Mouse (Mus musculus) heart, embryonic 15.5 days (tissue): ENCODE data around the gene Lima1. TPM values are rescaled to one million over a fixed set of nuclear protein-coding genes. Genes with fewer than 3 reads are reported as not detected.

Source experiments
- ATAC-seq: fragments of 200-750 bp; cut with Nextera tagmentation; replicated peaks from 2 replicates; pipeline ENCODE4 v1.8.0; 2017; ENCODE audit warnings: low read depth, moderate TSS enrichment; ENCODE audit not compliant: insufficient number of reproducible peaks, insufficient read depth, low FRiP score
- H3K27ac ChIP-seq: fragments of 300-500 bp; sonication (generic); 2 replicates; pipeline ENCODE4 v1.5.1; 2015; ENCODE audit warnings: mild to moderate bottlenecking, inconsistent platforms
- H3K27me3 ChIP-seq: fragments of 300-500 bp; sonication (generic); 2 replicates; pipeline ENCODE4 v1.6.1; 2015; ENCODE audit warnings: inconsistent platforms
- H3K36me3 ChIP-seq: fragments of 300-500 bp; sonication (generic); 2 replicates; pipeline ENCODE4 v1.6.1; 2015; ENCODE audit warnings: mild to moderate bottlenecking, inconsistent platforms
- H3K4me1 ChIP-seq: fragments of 300-500 bp; sonication (generic); replicated peaks from 2 replicates; pipeline ENCODE4 v1.6.1; 2015; ENCODE audit warnings: inconsistent platforms
- H3K4me2 ChIP-seq: fragments of 300-500 bp; sonication (generic); 2 replicates; pipeline ENCODE4 v1.6.1; 2015; ENCODE audit warnings: inconsistent platforms, mild to moderate bottlenecking, moderate library complexity
- H3K4me3 ChIP-seq: fragments of 300-500 bp; sonication (generic); 2 replicates; pipeline ENCODE4 v1.5.1; 2015; ENCODE audit warnings: mild to moderate bottlenecking, inconsistent platforms
- H3K9ac ChIP-seq: fragments of 300-500 bp; sonication (generic); 2 replicates; pipeline ENCODE4 v1.6.1; 2015; ENCODE audit warnings: mild to moderate bottlenecking, inconsistent platforms
- H3K9me3 ChIP-seq: fragments of 300-500 bp; sonication (generic); replicated peaks from 2 replicates; pipeline ENCODE4 v1.6.1; 2016; ENCODE audit warnings: inconsistent platforms
- WGBS: fragments of 180-500 bp; shearing (Covaris S2); methylation state at CpG from one replicate; pipeline ENCODE4 v1.1.7; 2015; ENCODE audit warnings: mixed read lengths; 5-methylcytosine and 5-hydroxymethylcytosine counted together
- polyA plus RNA-seq: library from polyadenylated mRNA; unstranded; fragments of >200 nt; fragmentation: Nextera tagmentation; extraction: Ambion mirVana; gene quantifications from 2 replicates; pipeline ENCODE4 v1.2.1, GENCODE M21; 2015

The Lima1 gene
- polyA plus RNA-seq, 1 experiment from 2014 or later = 17.9 TPM

- Histone ChIP-seq H3K27ac (peak overlapping the region; percentile 41), H3K4me1 (peaks cover 11% of the 10 kb centered on the region; the same call in 1 of the 2 replicates), H3K4me3 (no peak overlapping the region), H3K9me3 (no peaks in the 10 kb centered on the region), H3K36me3 (no peaks in the 10 kb centered on the region), H3K4me2 (peak overlapping the region; percentile 6; the same call in 1 of the 2 replicates), H3K9ac (no peak overlapping the region), H3K27me3 (no peaks in the 10 kb centered on the region)
- WGBS = 47% methylated on average over 15 of the region's 15 CpGs
- ATAC-seq = no peak
These were observed 8.6 kb downstream of the Lima1 start for GRCm38 (mm10) chr15:99866450-99867221.

GRCm38 (mm10) chr15:99865942-99866341 is 9.3 kb downstream of the Lima1 start:
- Histone ChIP-seq H3K27ac (peak overlapping the region; percentile 41), H3K4me2 (0 out of 2 replicates have a peak overlapping the region, but pooled peaks have one; percentile 6), H3K4me1 (peaks cover 11% of the 10 kb centered on the region; the same call in 1 of the 2 replicates), H3K27me3 (no peaks in the 10 kb centered on the region), H3K36me3 (no peaks in the 10 kb centered on the region), H3K9ac (no peak overlapping the region), H3K9me3 (no peaks in the 10 kb centered on the region), H3K4me3 (no peak overlapping the region)
- WGBS = 34% methylated on average over 5 of the region's 5 CpGs
- ATAC-seq = no peak

GRCm38 (mm10) chr15:99865494-99865941 is 9.7 kb downstream of the Lima1 start:
- WGBS = 85% methylated on average over 20 of the region's 20 CpGs
- Histone ChIP-seq H3K4me2 (no peak overlapping the region), H3K4me1 (peaks cover 11% of the 10 kb centered on the region; the same call in 1 of the 2 replicates), H3K9me3 (no peaks in the 10 kb centered on the region), H3K4me3 (no peak overlapping the region), H3K27ac (peak overlapping the region; percentile 41; the same call in 1 of the 2 replicates), H3K9ac (no peak overlapping the region), H3K27me3 (no peaks in the 10 kb centered on the region), H3K36me3 (no peaks in the 10 kb centered on the region)
- ATAC-seq = no peak

GRCm38 (mm10) chr15:99865046-99865445 is 10.2 kb downstream of the Lima1 start:
- no peak overlapping the region for H3K27ac ChIP-seq

GRCm38 (mm10) chr15:99863786-99864185 is 11.5 kb downstream of the Lima1 start:
- 91% methylated on average over 8 of the region's 8 CpGs for WGBS
- H3K4me2 ChIP-seq = no peak overlapping the region
- no peak overlapping the region for H3K27ac ChIP-seq
- H3K27me3 ChIP-seq = no peaks in the 10 kb centered on the region
- no peak overlapping the region for H3K9ac ChIP-seq
- H3K36me3 ChIP-seq = no peaks in the 10 kb centered on the region
- H3K4me1 ChIP-seq = peaks cover 11% of the 10 kb centered on the region; the same call in 1 of the 2 replicates
- no peak overlapping the region for H3K4me3 ChIP-seq
- ATAC-seq = no peak
- no peaks in the 10 kb centered on the region for H3K9me3 ChIP-seq

More at GRCm38 (mm10) chr15:99865046-99865445, 10.2 kb downstream of the Lima1 start:
- WGBS = 77% methylated on average over 7 of the region's 7 CpGs
- Histone ChIP-seq H3K9me3 (no peaks in the 10 kb centered on the region), H3K27me3 (no peaks in the 10 kb centered on the region), H3K4me2 (no peak overlapping the region), H3K4me3 (no peak overlapping the region), H3K36me3 (no peaks in the 10 kb centered on the region), H3K9ac (no peak overlapping the region), H3K4me1 (peaks cover 11% of the 10 kb centered on the region; the same call in 1 of the 2 replicates)
- no peak for ATAC-seq

- ATAC-seq = no peak
- Histone ChIP-seq H3K27me3 (no peaks in the 10 kb centered on the region), H3K27ac (no peak overlapping the region)
These were observed 11.9 kb downstream of the Lima1 start for GRCm38 (mm10) chr15:99863358-99863757.

GRCm38 (mm10) chr15:99862473-99862872 is 12.8 kb downstream of the Lima1 start:
- WGBS = 75% methylated on average over 11 of the region's 11 CpGs
- H3K36me3 ChIP-seq = no peaks in the 10 kb centered on the region
- H3K4me1 ChIP-seq = peaks cover 11% of the 10 kb centered on the region; the same call in 1 of the 2 replicates
- no peak overlapping the region for H3K27ac ChIP-seq
- H3K9me3 ChIP-seq = no peaks in the 10 kb centered on the region
- H3K27me3 ChIP-seq = no peaks in the 10 kb centered on the region
- no peak overlapping the region for H3K4me2 ChIP-seq
- no peak overlapping the region for H3K9ac ChIP-seq
- no peak for ATAC-seq
- no peak overlapping the region for H3K4me3 ChIP-seq

More at GRCm38 (mm10) chr15:99863358-99863757, 11.9 kb downstream of the Lima1 start:
- WGBS = 95% methylated on average over 6 of the region's 6 CpGs
- no peaks in the 10 kb centered on the region for H3K9me3 ChIP-seq
- no peak overlapping the region for H3K4me3 ChIP-seq
- H3K9ac ChIP-seq = no peak overlapping the region
- H3K36me3 ChIP-seq = no peaks in the 10 kb centered on the region
- no peak overlapping the region for H3K4me2 ChIP-seq
- peaks cover 11% of the 10 kb centered on the region; the same call in 1 of the 2 replicates for H3K4me1 ChIP-seq

GRCm38 (mm10) chr15:99861955-99862354 is 13.3 kb downstream of the Lima1 start:
- Histone ChIP-seq H3K27ac (no peak overlapping the region), H3K4me2 (no peak overlapping the region), H3K4me1 (peaks cover 11% of the 10 kb centered on the region; the same call in 1 of the 2 replicates), H3K36me3 (no peaks in the 10 kb centered on the region), H3K9me3 (no peaks in the 10 kb centered on the region), H3K4me3 (no peak overlapping the region), H3K27me3 (no peaks in the 10 kb centered on the region), H3K9ac (no peak overlapping the region)
- 39% methylated on average over 11 of the region's 11 CpGs for WGBS
- no peak for ATAC-seq

- Histone ChIP-seq H3K4me1 (peaks cover 11% of the 10 kb centered on the region; the same call in 1 of the 2 replicates), H3K9ac (no peak overlapping the region), H3K36me3 (no peaks in the 10 kb centered on the region), H3K27ac (no peak overlapping the region), H3K9me3 (no peaks in the 10 kb centered on the region), H3K27me3 (no peaks in the 10 kb centered on the region), H3K4me3 (no peak overlapping the region), H3K4me2 (no peak overlapping the region)
- ATAC-seq = no peak
- 73% methylated on average over 6 of the region's 6 CpGs for WGBS
These were observed 13.7 kb downstream of the Lima1 start for GRCm38 (mm10) chr15:99861536-99861935.

GRCm38 (mm10) chr15:99859644-99860392 is 15.4 kb downstream of the Lima1 start:
- WGBS = 61% methylated on average over 9 of the region's 9 CpGs
- Histone ChIP-seq H3K27ac (no peak overlapping the region), H3K9me3 (no peaks in the 10 kb centered on the region), H3K9ac (no peak overlapping the region), H3K4me2 (no peak overlapping the region), H3K27me3 (no peaks in the 10 kb centered on the region), H3K36me3 (no peaks in the 10 kb centered on the region), H3K4me1 (0 out of 2 replicates have a peak, but pooled peaks cover 3% of the 10 kb centered on the region), H3K4me3 (no peak overlapping the region)
- ATAC-seq = no peak

- no peaks in the 10 kb centered on the region for H3K9me3 ChIP-seq
- no peak overlapping the region for H3K4me3 ChIP-seq
- no peak for ATAC-seq
- no peaks in the 10 kb centered on the region for H3K36me3 ChIP-seq
- H3K4me1 ChIP-seq = 0 out of 2 replicates have a peak, but pooled peaks cover 3% of the 10 kb centered on the region
- WGBS = 65% methylated on average over 8 of the region's 8 CpGs
- no peak overlapping the region for H3K27ac ChIP-seq
- H3K27me3 ChIP-seq = no peaks in the 10 kb centered on the region
- no peak overlapping the region for H3K9ac ChIP-seq
- no peak overlapping the region for H3K4me2 ChIP-seq
These were observed 17.8 kb downstream of the Lima1 start for GRCm38 (mm10) chr15:99857479-99857878.
